Mouse (Mus musculus): ENCODE measurements around the gene Serpina6. TPM values are rescaled to one million over a fixed set of nuclear protein-coding genes. Genes with fewer than 3 reads are reported as not detected.
"Not testable (repeated sequence)": the region's sequence is repeated elsewhere in the genome, so short reads cannot be mapped to it uniquely, and the experiment has no call there.

Serpina6 gene
- not detected for total RNA-seq (2021)
- long read RNA-seq, experiment 1 = 0 reads
- long read RNA-seq, experiment 2 = 0 reads

DNA sequence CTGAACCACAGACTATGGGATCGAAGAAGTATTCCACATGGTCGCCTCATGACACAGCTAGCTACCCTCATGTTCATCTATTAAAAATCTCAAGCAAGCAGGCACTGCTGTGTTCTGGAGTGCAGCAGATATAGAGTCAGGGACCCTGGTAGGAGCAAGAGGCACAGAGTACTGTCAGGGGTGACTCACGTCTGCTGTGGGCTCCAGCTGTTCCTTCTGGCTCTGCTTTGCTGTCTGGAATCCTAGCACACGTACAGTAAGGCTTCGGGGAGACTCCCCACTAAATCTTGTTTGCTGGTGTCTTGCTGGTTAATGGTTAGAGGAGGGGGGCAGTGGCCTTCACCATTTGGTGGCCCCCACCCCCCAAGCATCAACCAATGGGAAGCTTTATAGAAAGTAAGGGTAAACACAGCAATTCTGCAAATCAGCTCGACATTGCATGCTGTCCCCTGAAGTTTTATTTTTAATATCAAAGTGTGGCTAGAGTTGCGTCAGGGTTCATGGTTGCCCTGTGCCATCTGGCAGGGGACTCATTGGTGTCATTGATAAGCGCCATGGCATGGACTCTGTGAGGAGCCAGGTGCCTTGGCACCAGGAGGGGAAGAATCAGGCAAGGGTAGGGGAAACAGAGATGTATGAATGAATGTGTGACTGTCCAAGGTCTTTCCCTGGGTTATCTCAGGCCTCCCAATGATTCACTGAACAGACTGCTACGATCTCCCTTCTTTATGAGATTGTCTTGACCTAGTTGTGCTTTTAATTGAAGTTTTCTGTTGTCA is at the start of gene Serpina6:
Gene Serpina6, minus strand, starts transcription at position 365 of the 779 bp plus-strand sequence.
- no peak within 1 kb of the TSS for H3K27ac ChIP-seq
- no peak for DNase-seq
- intact Hi-C loops (cut with DNase I) = no loop called here
- no peak within 1 kb of the TSS for H3K4me3 ChIP-seq
- TF ChIP-seq CTCF (IDR thresholded peaks at IDR 0.05) = no peak

DNA sequence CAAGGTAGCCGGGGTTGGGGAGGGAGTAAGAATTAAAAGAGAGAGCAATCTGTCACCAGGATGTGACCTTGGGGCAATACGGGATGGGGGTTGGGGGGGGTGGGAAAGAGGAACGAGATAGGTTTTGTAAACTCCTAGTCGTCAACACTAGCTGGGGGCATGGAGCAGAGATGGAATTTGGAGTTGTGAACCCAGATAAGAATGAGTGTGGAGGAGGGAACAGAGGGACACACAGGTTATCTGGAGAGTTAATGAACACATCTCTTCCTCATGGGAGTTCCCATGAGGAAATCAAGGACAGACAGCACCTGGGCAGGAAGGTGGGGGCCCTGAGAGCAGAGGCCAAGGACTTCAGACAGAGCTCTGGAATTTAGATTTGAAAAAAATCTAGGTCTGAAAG is 49.1 kb upstream of the Serpina6 start:
- no peak for DNase-seq
- H3K27ac ChIP-seq = no peak overlapping the region
- TF ChIP-seq CTCF (IDR thresholded peaks at IDR 0.05) = no peak
- intact Hi-C loops (cut with DNase I) = no loop called here
- no peak overlapping the region for H3K4me3 ChIP-seq

DNA sequence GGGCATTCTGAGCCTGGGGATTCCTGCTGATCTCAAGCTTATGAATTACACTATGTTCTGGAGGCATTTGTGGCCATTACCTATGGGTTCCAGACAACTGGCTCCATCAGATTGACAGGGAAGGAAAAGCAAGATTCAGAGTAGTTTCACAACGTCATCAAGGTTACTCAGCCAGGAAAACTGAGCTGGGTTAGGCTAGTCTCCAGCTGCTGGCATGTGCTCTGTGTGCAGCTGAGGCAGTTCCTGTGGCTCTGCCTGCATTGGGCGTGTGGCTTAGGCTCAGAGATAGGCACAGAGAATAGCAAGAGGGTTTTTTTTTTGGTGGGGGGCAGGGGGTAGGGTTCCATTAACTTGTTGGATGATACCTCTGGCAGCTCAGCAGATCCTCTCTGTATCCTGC is 48.5 kb upstream of the Serpina6 start:
- no peak for TF ChIP-seq CTCF (IDR thresholded peaks at IDR 0.05)
- peak; percentile 45 for DNase-seq
- H3K27ac ChIP-seq = no peak overlapping the region
- intact Hi-C loops (cut with DNase I) = no loop called here
- H3K4me3 ChIP-seq = no peak overlapping the region

DNA sequence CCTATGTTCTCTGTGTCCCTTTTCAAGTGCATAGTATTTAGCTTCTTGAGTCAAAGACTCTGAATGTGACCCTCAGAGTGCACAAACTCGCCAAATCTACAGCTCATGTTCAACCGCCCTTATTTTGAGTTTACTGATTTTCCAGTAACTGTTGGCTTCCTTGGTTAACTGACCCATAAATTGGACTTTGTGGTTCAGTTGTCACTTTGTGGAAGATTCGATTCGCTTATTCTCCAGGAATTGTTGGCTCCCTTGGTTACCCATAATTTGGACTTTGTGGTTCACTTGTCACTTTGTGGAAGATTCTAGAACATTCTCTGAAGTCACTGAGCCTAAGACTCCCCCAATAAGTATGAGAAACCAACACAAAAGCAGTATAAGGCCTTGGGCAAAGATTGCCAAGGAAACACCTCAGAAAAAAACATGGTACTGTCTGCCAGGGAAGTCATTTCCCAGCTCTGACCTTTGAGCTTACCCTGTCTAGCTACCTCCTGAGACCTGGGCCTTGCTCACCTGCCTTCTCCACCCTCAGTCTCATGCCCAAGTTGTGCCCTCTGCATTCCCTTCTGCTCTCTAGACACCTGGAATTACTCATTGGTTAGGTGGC is 43.2 kb upstream of the Serpina6 start:
- Histone ChIP-seq H3K27ac (no peak overlapping the region), H3K4me3 (no peak overlapping the region)
- TF ChIP-seq CTCF (IDR thresholded peaks at IDR 0.05) = no peak
- no peak for DNase-seq
- intact Hi-C loops (cut with DNase I) = no loop called here

DNA sequence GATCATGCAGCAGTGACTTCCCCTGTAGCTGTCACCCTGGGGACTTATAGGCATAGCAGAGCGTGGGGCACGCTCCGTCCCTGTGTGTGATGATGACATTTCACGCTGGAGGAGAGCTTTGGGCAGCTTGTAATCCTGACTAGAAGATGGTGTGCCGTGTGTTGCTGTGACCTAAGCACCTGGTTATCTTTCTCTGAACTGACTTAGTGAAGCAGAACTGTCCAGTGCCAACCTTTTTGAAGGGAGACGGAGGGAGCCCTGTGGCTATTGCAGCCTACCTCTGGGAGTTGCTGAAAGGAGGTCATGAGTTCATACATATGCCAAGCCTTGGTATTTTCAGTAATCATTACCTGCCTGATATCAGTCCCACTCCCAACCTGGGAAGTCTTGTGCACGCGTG is 38.4 kb upstream of the Serpina6 start, which contains the start of gene Serpina1f:
Gene Serpina1f, minus strand, starts transcription at position 101 of the 400 bp plus-strand sequence.
- intact Hi-C loops (cut with DNase I) = no loop called here
- Histone ChIP-seq H3K27ac (no peak within 1 kb of the TSS), H3K4me3 (no peak within 1 kb of the TSS)
- TF ChIP-seq CTCF (IDR thresholded peaks at IDR 0.05) = no peak
- DNase-seq = no peak

DNA sequence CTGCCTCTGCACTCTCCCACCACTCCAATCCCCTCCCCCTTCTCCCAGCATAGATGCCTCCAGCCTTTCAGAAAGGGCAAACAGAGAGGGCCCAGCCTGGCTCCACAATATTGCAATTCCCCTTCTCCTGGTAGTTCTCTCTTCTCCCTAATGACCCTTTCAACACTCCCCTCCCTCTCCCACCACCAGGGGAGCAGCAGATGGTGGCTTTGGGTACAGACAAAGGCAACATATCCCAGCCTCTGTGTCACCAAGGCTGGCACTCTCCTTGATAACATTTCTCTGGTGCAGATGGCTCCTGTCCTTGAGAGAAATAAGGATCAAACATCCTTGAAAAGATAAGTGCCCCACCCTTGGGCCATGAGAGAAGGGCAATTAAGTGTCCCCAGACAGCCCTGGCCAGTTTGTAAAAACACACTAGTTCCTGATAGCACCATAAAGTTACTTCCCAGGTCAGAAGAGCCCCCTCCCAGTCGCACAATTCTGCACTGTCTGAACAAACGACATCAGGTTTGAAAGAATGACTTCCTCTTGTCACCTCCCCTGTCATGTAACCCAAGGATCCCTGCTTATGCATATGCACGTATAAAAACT is 31.3 kb upstream of the Serpina6 start:
- intact Hi-C loops (cut with DNase I) = no loop called here
- Histone ChIP-seq H3K27ac (no peak overlapping the region), H3K4me3 (no peak overlapping the region)
- TF ChIP-seq CTCF (IDR thresholded peaks at IDR 0.05) = no peak
- no peak for DNase-seq

DNA sequence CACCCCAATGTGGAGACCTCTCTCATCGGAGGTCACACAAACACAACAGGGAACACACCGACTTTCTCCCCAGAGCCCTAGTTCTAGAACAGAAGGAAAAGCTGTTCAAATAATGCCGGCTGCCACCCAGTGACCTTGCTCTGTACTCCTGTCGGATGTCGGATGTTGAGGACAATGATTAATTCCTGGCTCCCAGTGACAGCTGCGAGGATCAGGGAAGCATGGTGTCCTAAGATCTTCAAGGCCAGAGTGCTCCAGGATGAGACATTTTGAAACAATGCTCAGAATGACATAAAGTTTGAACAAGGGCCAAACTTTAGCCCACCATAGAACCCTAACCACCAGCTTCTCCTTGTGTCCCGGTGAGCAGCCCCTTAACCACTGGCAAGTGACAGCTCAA is 30.0 kb upstream of the Serpina6 start:
- Histone ChIP-seq H3K27ac (no peak overlapping the region), H3K4me3 (no peak overlapping the region)
- no peak for DNase-seq
- TF ChIP-seq CTCF (IDR thresholded peaks at IDR 0.05) = no peak
- intact Hi-C loops (cut with DNase I) = no loop called here

DNA sequence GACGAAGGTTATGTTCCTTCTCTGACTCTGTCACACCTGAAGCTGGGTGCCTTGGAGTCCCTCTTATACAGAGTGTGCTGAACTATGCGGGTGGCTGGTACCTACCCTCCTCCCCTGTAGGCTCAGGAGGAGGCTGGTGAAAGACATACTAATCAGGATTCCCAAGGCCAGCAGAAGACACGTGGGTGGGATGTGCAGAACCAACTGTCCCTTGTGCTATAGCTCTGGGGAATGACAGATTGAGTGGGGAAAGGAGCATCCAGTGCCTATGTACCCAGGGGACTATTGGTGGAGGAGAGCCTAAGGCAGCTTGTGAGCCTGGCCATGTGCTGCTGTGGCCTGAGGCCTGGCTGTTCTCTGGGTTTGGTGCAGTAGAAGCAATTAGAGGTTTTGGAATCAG is 29.0 kb upstream of the Serpina6 start:
- no peak overlapping the region for H3K27ac ChIP-seq
- no peak for TF ChIP-seq CTCF (IDR thresholded peaks at IDR 0.05)
- intact Hi-C loops (cut with DNase I) = no loop called here

DNA sequence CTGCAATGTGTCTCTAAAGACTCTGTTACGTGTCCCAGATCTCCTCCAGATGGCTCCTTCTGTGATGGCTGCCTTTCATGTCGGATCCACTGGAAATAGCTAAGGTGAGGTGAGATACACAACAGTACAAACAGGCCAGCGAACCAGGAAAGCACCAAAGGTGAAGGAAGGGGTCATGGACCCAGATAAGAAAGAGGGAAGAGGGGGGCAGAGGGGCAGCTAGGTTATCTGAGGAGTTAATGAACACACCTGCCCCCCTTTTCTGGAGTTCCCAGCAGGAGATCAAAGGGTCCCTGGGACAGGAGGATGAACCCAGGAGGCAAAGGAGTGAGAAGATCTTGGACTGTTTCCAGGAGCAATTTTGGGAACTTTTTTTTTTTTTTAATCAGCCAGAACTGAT is 28.4 kb upstream of the Serpina6 start:
- no peak for DNase-seq
- intact Hi-C loops (cut with DNase I) = no loop called here
- TF ChIP-seq CTCF (IDR thresholded peaks at IDR 0.05) = no peak

More for the DNA sequence above, 29.0 kb upstream of the Serpina6 start:
- no peak overlapping the region for H3K4me3 ChIP-seq
- no peak for DNase-seq

DNA sequence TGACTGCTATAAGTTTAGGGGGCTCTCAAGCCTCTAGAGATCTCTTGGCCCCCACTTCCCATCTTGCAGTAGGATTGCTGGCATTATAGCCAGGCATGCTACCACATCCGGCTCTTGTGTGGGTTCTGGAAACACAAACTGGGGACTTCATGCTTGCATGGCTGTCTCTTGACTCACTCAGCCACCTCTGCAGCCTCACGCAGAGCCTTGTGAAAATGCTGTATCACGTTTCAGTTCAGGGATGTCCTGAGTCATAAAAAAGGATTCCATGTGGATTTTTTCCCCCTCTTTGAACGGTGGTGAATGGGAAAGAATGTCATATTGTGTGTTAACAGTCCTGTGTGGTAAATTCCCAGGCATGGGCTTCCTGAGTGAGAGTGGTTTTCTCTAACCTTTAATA is 26.8 kb upstream of the Serpina6 start:
- no peak overlapping the region for H3K4me3 ChIP-seq
- H3K27ac ChIP-seq = no peak overlapping the region
- intact Hi-C loops (cut with DNase I) = no loop called here
- TF ChIP-seq CTCF (IDR thresholded peaks at IDR 0.05) = no peak
- no peak for DNase-seq

More for the DNA sequence above, 28.4 kb upstream of the Serpina6 start:
- Histone ChIP-seq H3K4me3 (no peak overlapping the region), H3K27ac (no peak overlapping the region)

DNA sequence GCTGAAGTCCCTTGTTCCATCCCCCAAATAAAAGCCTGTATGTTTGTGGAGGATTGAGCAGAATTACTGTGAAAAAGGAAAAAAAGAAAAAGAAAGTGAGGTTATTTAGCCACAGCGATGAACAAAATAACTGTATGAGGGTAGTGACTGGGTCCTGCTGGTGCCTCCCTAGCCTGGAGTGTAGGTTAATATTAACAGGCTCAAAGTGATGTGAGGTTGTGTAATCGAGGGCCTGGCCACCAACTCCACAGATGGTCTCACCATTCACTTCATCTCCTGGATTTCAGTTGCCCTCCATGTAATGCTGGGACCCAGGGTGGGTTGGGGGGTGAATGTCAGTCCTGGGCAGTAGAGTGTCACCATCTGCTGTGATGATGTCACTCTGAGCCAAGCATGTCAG is 24.7 kb upstream of the Serpina6 start:
- DNase-seq = no peak
- Histone ChIP-seq H3K27ac (no peak overlapping the region), H3K4me3 (no peak overlapping the region)
- intact Hi-C loops (cut with DNase I) = no loop called here
- no peak for TF ChIP-seq CTCF (IDR thresholded peaks at IDR 0.05)

DNA sequence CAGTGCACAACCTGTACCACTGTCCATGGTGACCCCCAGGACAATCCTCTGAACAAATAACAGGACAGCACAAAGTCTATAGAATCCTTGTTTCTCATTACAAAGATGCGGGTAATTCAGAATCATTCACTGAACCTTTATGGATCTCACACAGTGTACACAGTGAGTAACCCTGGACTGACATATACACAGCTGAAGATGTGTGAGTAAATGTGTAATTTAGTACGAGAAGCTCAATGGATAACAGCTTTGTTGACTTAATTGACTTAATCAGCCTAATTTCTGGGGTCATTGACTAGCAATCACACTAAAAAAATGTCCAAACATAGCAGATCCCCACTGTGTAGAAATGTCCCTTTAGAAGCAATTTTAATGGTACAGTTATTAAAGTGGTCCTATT is 24.2 kb upstream of the Serpina6 start:
- no peak overlapping the region for H3K4me3 ChIP-seq
- DNase-seq = no peak
- no peak for TF ChIP-seq CTCF (IDR thresholded peaks at IDR 0.05)
- intact Hi-C loops (cut with DNase I) = no loop called here
- H3K27ac ChIP-seq = no peak overlapping the region

DNA sequence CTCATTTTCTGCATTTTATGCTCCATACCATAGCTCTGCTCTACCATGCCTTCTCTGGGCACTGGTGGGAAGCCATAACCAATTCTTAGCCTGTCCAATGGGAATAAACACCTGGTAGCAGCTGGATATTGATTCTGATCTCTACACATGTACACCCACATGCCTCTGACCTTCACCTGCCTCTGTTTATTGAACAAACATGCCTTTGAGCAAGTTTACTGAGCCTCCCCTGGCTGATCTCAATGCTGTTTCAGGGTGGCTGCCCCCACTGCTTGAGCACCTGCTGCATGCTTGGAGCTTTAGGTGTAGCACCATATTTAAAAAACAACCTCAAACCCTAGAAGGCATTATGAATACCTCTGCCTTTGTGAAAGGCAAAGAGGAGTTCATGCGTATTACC is 22.8 kb upstream of the Serpina6 start:
- H3K4me3 ChIP-seq; intact Hi-C loops (cut with DNase I); H3K27ac ChIP-seq; DNase-seq: not testable (repeated sequence)
